Mouse (Mus musculus): ENCODE measurements at regions not wholly inside any gene's neighbourhood (a gene's known extent, or its start where the extent isn't known, plus 50 kb on each side); places are given as distances from the start of the nearest gene placed in this dataset.
A peak's percentile ranks its signal among the peaks of the same experiment; 100 is the strongest.

- Histone ChIP-seq H3K4me3 (replicated peaks; ENCODE audit: insufficient read depth, low read depth, low read length) (no peak overlapping the region), H3K27me3 (ENCODE audit: control insufficient read depth, insufficient read depth, low read length) (no peaks in the 10 kb centered on the region; the same call in 1 of the 2 replicates), H3K4me1 (ENCODE audit: control insufficient read depth, insufficient read depth, low read length) (no peaks in the 10 kb centered on the region; the same call in 1 of the 2 replicates), H3K27ac (ENCODE audit: insufficient read depth, low read length) (no peak overlapping the region)
- TF ChIP-seq CTCF (IDR thresholded peaks at IDR 0.05; ENCODE audit: borderline replicate concordance, insufficient read depth, low read depth, low read length) (no peak), POLR2A (IDR thresholded peaks at IDR 0.05; ENCODE audit: borderline replicate concordance, insufficient read depth, low read length) (no peak)
- WGBS = 31% methylated on average over 7 of the region's 7 CpGs
- no peak for DNase-seq
Observed at GRCm38 (mm10) chr12:12810943-12811342, 130.8 kb downstream of the Mycn start.

GRCm38 (mm10) chr12:12810159-12810885 lies 131.4 kb downstream of the Mycn start:
- no peak for TF ChIP-seq POLR2A (IDR thresholded peaks at IDR 0.05; ENCODE audit: borderline replicate concordance, insufficient read depth, low read length)
- TF ChIP-seq CTCF (IDR thresholded peaks at IDR 0.05; ENCODE audit: borderline replicate concordance, insufficient read depth, low read depth, low read length) = no peak

DNA sequence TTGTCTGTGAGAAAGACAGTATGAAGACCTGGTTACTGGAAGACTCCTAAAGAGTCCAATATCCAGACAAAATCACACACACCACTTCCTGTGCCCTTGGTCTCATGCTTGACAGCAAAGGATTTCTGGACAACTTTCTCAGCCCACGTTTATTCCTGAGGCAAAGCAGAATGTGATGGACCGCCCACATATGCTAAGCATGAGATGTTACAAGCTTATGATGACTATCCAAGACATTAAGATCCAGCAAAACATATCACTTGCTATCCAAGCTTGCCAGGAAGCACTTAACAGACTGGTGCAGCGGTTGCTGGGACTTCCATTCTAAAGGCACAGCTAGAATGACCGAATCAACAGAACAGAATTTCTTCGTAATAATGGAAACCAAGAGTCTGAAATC lies 133.6 kb downstream of the Mycn start:
- no peak overlapping the region for H3K4me3 ChIP-seq (replicated peaks; ENCODE audit: insufficient read depth, low read depth, low read length)

More at GRCm38 (mm10) chr12:12810159-12810885, 131.4 kb downstream of the Mycn start:
- H3K27ac ChIP-seq (ENCODE audit: insufficient read depth, low read length) = no peak overlapping the region
- DNase-seq = peak; percentile 35 to 42
- 15% methylated on average over 16 of the region's 16 CpGs for WGBS
- H3K4me1 ChIP-seq (ENCODE audit: control insufficient read depth, insufficient read depth, low read length) = no peaks in the 10 kb centered on the region; the same call in 1 of the 2 replicates
- no peaks in the 10 kb centered on the region; the same call in 1 of the 2 replicates for H3K27me3 ChIP-seq (ENCODE audit: control insufficient read depth, insufficient read depth, low read length)
- no peak overlapping the region for H3K4me3 ChIP-seq (replicated peaks; ENCODE audit: insufficient read depth, low read depth, low read length)

DNA sequence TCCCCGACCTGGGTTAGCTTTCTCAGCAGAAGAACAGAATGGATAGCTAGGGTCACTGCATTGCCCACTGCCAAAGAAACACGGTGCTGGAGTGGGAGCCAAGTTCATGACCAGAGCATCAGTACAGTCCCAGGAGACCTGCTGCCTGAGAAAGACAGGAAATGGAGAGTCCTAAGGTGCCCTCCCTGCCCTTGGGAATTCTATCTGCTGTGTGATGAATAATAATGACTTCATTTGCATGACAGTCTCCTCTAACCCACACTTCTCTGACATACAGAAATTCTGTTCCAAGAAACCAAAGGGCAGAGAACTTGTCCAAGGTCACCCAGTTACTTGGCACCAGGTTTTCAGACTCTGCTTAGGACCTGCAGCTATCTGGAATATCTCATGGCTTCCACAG lies 138.1 kb downstream of the Mycn start:
- WGBS = 34% methylated on average over 2 of the region's 2 CpGs
- no peak for DNase-seq
- Histone ChIP-seq H3K4me1 (ENCODE audit: control insufficient read depth, insufficient read depth, low read length) (no peaks in the 10 kb centered on the region), H3K27ac (ENCODE audit: insufficient read depth, low read length) (no peak overlapping the region), H3K27me3 (ENCODE audit: control insufficient read depth, insufficient read depth, low read length) (no peaks in the 10 kb centered on the region), H3K4me3 (replicated peaks; ENCODE audit: insufficient read depth, low read depth, low read length) (no peak overlapping the region)
- no peak for TF ChIP-seq POLR2A (IDR thresholded peaks at IDR 0.05; ENCODE audit: borderline replicate concordance, insufficient read depth, low read length)
- no peak for TF ChIP-seq CTCF (IDR thresholded peaks at IDR 0.05; ENCODE audit: borderline replicate concordance, insufficient read depth, low read depth, low read length)

More for the DNA sequence above, 133.6 kb downstream of the Mycn start:
- DNase-seq = no peak
- Histone ChIP-seq H3K27ac (ENCODE audit: insufficient read depth, low read length) (no peak overlapping the region), H3K4me1 (ENCODE audit: control insufficient read depth, insufficient read depth, low read length) (no peaks in the 10 kb centered on the region; the same call in 1 of the 2 replicates), H3K27me3 (ENCODE audit: control insufficient read depth, insufficient read depth, low read length) (no peaks in the 10 kb centered on the region; the same call in 1 of the 2 replicates)
- TF ChIP-seq POLR2A (IDR thresholded peaks at IDR 0.05; ENCODE audit: borderline replicate concordance, insufficient read depth, low read length) = no peak
- TF ChIP-seq CTCF (IDR thresholded peaks at IDR 0.05; ENCODE audit: borderline replicate concordance, insufficient read depth, low read depth, low read length) = no peak
- 92% methylated on average over 5 of the region's 5 CpGs for WGBS

DNA sequence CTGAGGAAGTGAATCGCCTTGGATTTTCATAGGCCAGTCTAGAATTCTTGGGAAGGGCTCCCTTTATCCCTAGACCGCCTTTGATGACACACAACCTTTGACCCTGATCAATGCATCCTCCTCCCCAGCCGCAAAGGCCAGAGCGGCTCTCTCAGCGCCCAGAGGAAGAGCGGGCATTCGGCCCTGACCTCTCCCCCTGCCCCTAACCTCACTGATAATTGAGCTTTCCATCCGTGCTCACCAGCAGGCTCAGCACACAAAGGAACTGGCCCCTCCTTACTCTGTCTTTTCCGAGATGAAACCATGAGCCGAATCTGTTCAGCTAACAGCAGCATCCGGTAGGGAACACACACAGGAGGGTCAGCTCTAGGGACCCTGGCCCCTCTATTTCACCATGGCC lies 139.3 kb downstream of the Mycn start:
- no peak for TF ChIP-seq CTCF (IDR thresholded peaks at IDR 0.05; ENCODE audit: borderline replicate concordance, insufficient read depth, low read depth, low read length)
- TF ChIP-seq POLR2A (IDR thresholded peaks at IDR 0.05; ENCODE audit: borderline replicate concordance, insufficient read depth, low read length) = no peak
- Histone ChIP-seq H3K27me3 (ENCODE audit: control insufficient read depth, insufficient read depth, low read length) (no peaks in the 10 kb centered on the region), H3K4me3 (replicated peaks; ENCODE audit: insufficient read depth, low read depth, low read length) (no peak overlapping the region), H3K27ac (ENCODE audit: insufficient read depth, low read length) (no peak overlapping the region), H3K4me1 (ENCODE audit: control insufficient read depth, insufficient read depth, low read length) (no peaks in the 10 kb centered on the region)
- WGBS = 55% methylated on average over 11 of the region's 11 CpGs
- no peak for DNase-seq

DNA sequence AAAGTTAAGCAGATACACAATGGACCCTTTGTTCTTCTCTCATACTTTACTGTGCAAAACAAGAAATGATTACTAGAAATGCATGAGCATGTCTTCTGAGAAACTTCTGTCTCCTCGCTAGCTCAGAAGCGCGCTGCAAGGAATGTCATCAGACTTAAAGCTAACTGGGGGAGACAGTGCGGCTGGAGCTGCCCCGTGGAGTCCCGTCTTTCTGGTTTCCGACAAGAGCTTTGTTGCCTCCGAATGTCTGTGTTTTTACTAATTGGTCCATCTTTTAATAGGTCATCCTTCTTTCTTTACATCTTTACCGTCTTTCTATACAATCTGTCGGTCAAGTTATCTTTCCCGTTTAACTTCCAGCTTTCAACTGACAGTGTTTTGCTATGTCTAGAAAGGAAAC lies 140.0 kb downstream of the Mycn start:
- no peak for DNase-seq
- no peak overlapping the region for H3K27ac ChIP-seq (ENCODE audit: insufficient read depth, low read length)
- no peaks in the 10 kb centered on the region for H3K4me1 ChIP-seq (ENCODE audit: control insufficient read depth, insufficient read depth, low read length)
- H3K4me3 ChIP-seq (replicated peaks; ENCODE audit: insufficient read depth, low read depth, low read length) = no peak overlapping the region
- no peak for TF ChIP-seq POLR2A (IDR thresholded peaks at IDR 0.05; ENCODE audit: borderline replicate concordance, insufficient read depth, low read length)
- no peak for TF ChIP-seq CTCF (IDR thresholded peaks at IDR 0.05; ENCODE audit: borderline replicate concordance, insufficient read depth, low read depth, low read length)
- H3K27me3 ChIP-seq (ENCODE audit: control insufficient read depth, insufficient read depth, low read length) = no peaks in the 10 kb centered on the region
- WGBS = 50% methylated on average over 11 of the region's 11 CpGs

- Histone ChIP-seq H3K27ac (ENCODE audit: insufficient read depth, low read length) (no peak overlapping the region), H3K27me3 (ENCODE audit: control insufficient read depth, insufficient read depth, low read length) (no peaks in the 10 kb centered on the region), H3K4me1 (ENCODE audit: control insufficient read depth, insufficient read depth, low read length) (no peaks in the 10 kb centered on the region), H3K4me3 (replicated peaks; ENCODE audit: insufficient read depth, low read depth, low read length) (no peak overlapping the region)
- WGBS = 88% methylated on average over 6 of the region's 6 CpGs
- TF ChIP-seq CTCF (IDR thresholded peaks at IDR 0.05; ENCODE audit: borderline replicate concordance, insufficient read depth, low read depth, low read length) (no peak), POLR2A (IDR thresholded peaks at IDR 0.05; ENCODE audit: borderline replicate concordance, insufficient read depth, low read length) (no peak)
- DNase-seq = no peak
Observed at GRCm38 (mm10) chr12:12800120-12800519, 141.6 kb downstream of the Mycn start.

DNA sequence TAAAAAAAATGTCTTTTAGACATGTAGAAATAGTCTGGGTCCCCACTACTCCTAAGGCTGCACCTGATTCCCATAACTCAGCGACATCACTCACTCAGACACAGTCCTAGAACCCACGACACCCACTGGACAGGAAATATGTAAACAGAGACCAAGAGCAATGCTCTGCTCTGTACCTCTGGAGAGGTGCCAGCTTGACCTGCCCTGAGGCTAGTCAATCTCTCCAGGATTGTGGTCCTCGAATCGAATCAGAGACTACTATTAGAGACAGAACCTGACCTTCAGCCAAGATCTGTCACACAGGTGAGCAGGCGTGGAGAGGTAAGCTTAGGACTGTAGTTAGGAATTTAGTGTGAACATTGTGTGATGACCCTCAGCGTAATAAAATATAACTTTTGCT lies 152.7 kb downstream of the Mycn start:
- 90% methylated on average over 6 of the region's 6 CpGs for WGBS
- no peaks in the 10 kb centered on the region for H3K4me1 ChIP-seq (ENCODE audit: control insufficient read depth, insufficient read depth, low read length)
- TF ChIP-seq POLR2A (IDR thresholded peaks at IDR 0.05; ENCODE audit: borderline replicate concordance, insufficient read depth, low read length) (no peak), CTCF (IDR thresholded peaks at IDR 0.05; ENCODE audit: borderline replicate concordance, insufficient read depth, low read depth, low read length) (no peak)
- no peaks in the 10 kb centered on the region; the same call in 1 of the 2 replicates for H3K27me3 ChIP-seq (ENCODE audit: control insufficient read depth, insufficient read depth, low read length)
- H3K4me3 ChIP-seq (replicated peaks; ENCODE audit: insufficient read depth, low read depth, low read length) = no peak overlapping the region
- no peak for DNase-seq
- no peak overlapping the region for H3K27ac ChIP-seq (ENCODE audit: insufficient read depth, low read length)

All from cerebellum, adult 2 months (tissue).